Mouse (Mus musculus) myocyte (in vitro differentiated cells): ENCODE results near the gene Gnao1. TPM values are rescaled to one million over a fixed set of nuclear protein-coding genes. Genes with fewer than 3 reads are reported as not detected.

ENCODE experiments used
- H3K27me3 ChIP-seq: one replicate; pipeline ENCODE4 v1.6.1; 2011; ENCODE audit not compliant: control insufficient read depth, insufficient read depth, insufficient read length
- H3K36me3 ChIP-seq: one replicate; pipeline ENCODE4 v1.6.1; 2011; ENCODE audit not compliant: control insufficient read depth, insufficient read depth
- H3K4me2 ChIP-seq: one replicate; pipeline ENCODE4 v1.6.1; 2011; ENCODE audit warnings: low read depth, control low read depth
- H3K4me3 ChIP-seq: one replicate; pipeline ENCODE4 v1.5.1; 2011; ENCODE audit warnings: mild to moderate bottlenecking, control low read depth, moderate library complexity
- H3K79me2 ChIP-seq: one replicate; pipeline ENCODE4 v1.6.1; 2011; ENCODE audit not compliant: control insufficient read depth, insufficient read depth
- H3ac ChIP-seq: one replicate; pipeline ENCODE4 v1.6.1; 2011; ENCODE audit not compliant: control insufficient read depth, insufficient read length
- CEBPB ChIP-seq: IDR thresholded peaks from 2 replicates; pipeline ENCODE4 v1.6.1; 2011; ENCODE audit warnings: mild to moderate bottlenecking, moderate library complexity; ENCODE audit not compliant: poor library complexity, insufficient read depth, severe bottlenecking
- E2F4 ChIP-seq: IDR thresholded peaks from one replicate; pipeline ENCODE4 v1.6.1; 2011; ENCODE audit warnings: mild to moderate bottlenecking, control low read depth, moderate library complexity; ENCODE audit not compliant: insufficient read depth
- MAX ChIP-seq: IDR thresholded peaks from one replicate; pipeline ENCODE4 v1.6.1; 2011; ENCODE audit warnings: low read depth, mild to moderate bottlenecking, control low read depth
- MYOD1 ChIP-seq, 3 experiments: IDR thresholded peaks; one replicate each; pipeline ENCODE4 v1.6.1; 2011; ENCODE audit warnings: control low read depth in 2 of 3, low read depth in 2 of 3, mild to moderate bottlenecking in 2 of 3, moderate library complexity in 1 of 3; ENCODE audit not compliant: insufficient read length in 2 of 3, control insufficient read depth in 1 of 3
- MYOG ChIP-seq, 3 experiments: IDR thresholded peaks; one replicate each; pipeline ENCODE4 v1.6.1; 2011; ENCODE audit warnings: control low read depth in 2 of 3, low read depth in 2 of 3, mild to moderate bottlenecking in 2 of 3; ENCODE audit not compliant: insufficient read length in 2 of 3, control insufficient read depth in 1 of 3, insufficient read depth in 1 of 3
- POLR2A ChIP-seq: IDR thresholded peaks from one replicate; pipeline ENCODE4 v1.6.1; 2011; ENCODE audit warnings: low read depth, mild to moderate bottlenecking, control low read depth, moderate library complexity; ENCODE audit not compliant: insufficient read length
- POLR2AphosphoS2 ChIP-seq: IDR thresholded peaks from one replicate; pipeline ENCODE4 v1.6.1; 2011; ENCODE audit warnings: low read depth, control low read depth; ENCODE audit not compliant: insufficient read length
- REST ChIP-seq: IDR thresholded peaks from one replicate; pipeline ENCODE4 v1.6.1; 2011; ENCODE audit warnings: mild to moderate bottlenecking, control low read depth, moderate library complexity; ENCODE audit not compliant: insufficient read depth, insufficient read length
- SRF ChIP-seq: IDR thresholded peaks from one replicate; pipeline ENCODE4 v1.6.1; 2011; ENCODE audit warnings: low read depth; ENCODE audit not compliant: control insufficient read depth, insufficient read length
- TCF12 ChIP-seq: IDR thresholded peaks from one replicate; pipeline ENCODE4 v1.6.1; 2011; ENCODE audit warnings: mild to moderate bottlenecking, control low read depth; ENCODE audit not compliant: poor library complexity, insufficient read depth, severe bottlenecking
- TCF3 ChIP-seq: IDR thresholded peaks from one replicate; pipeline ENCODE4 v1.6.1; 2011; ENCODE audit warnings: low read depth, control low read depth; ENCODE audit not compliant: insufficient read length
- USF1 ChIP-seq: IDR thresholded peaks from one replicate; pipeline ENCODE4 v1.6.1; 2011; ENCODE audit warnings: low read depth, mild to moderate bottlenecking, control low read depth, moderate library complexity
- polyA plus RNA-seq: library from polyadenylated mRNA; unstranded; fragments of >200 nt; fragmentation: generic; extraction: Trizol; gene quantifications from one replicate; pipeline ENCODE4 v1.2.1, GENCODE M21; 2012; ENCODE audit warnings: missing spikeins

The Gnao1 gene
- polyA plus RNA-seq, 1 experiment = 31.8 TPM

GRCm38 (mm10) chr8:93881381-93881780, 71.6 kb downstream of the Gnao1 start:
- TF ChIP-seq MAX (no peak), MYOD1 (IDR thresholded peaks at IDR 0.05; ENCODE audit: control insufficient read depth in 1 of 3, insufficient read length in 2 of 3, low read depth in 2 of 3) (no peak), E2F4 (no peak), MYOG (IDR thresholded peaks at IDR 0.05; ENCODE audit: control insufficient read depth in 1 of 3, insufficient read depth in 1 of 3, insufficient read length in 2 of 3, low read depth in 2 of 3) (no peak), CEBPB (no peak), POLR2A (no peak), TCF12 (no peak)
- no peaks in the 10 kb centered on the region for H3K36me3 ChIP-seq
- H3K4me2 ChIP-seq = no peak overlapping the region
- H3K79me2 ChIP-seq = no peaks in the 10 kb centered on the region
- H3K27me3 ChIP-seq = no peaks in the 10 kb centered on the region
- no peak overlapping the region for H3K4me3 ChIP-seq
- H3ac ChIP-seq = no peak overlapping the region

- TF ChIP-seq MAX (no peak), TCF12 (no peak), POLR2A (no peak), REST (no peak), TCF3 (no peak)
- Histone ChIP-seq H3K79me2 (no peaks in the 10 kb centered on the region), H3K4me3 (no peak overlapping the region), H3K27me3 (no peaks in the 10 kb centered on the region), H3K4me2 (no peak overlapping the region), H3K36me3 (no peaks in the 10 kb centered on the region), H3ac (no peak overlapping the region)
These were observed 73.5 kb downstream of the Gnao1 start for GRCm38 (mm10) chr8:93883241-93883640.

- no peaks in the 10 kb centered on the region for H3K27me3 ChIP-seq
- H3K4me3 ChIP-seq = no peak overlapping the region
These were observed 74.0 kb downstream of the Gnao1 start for GRCm38 (mm10) chr8:93883771-93884170.

GRCm38 (mm10) chr8:93884316-93884715, 74.5 kb downstream of the Gnao1 start:
- no peaks in the 10 kb centered on the region for H3K27me3 ChIP-seq
- no peak overlapping the region for H3K4me3 ChIP-seq
- H3K4me2 ChIP-seq = no peak overlapping the region
- no peaks in the 10 kb centered on the region for H3K36me3 ChIP-seq
- no peaks in the 10 kb centered on the region for H3K79me2 ChIP-seq
- TF ChIP-seq USF1 (no peak), SRF (no peak), MYOG (IDR thresholded peaks at IDR 0.05; ENCODE audit: control insufficient read depth in 1 of 3, insufficient read depth in 1 of 3, insufficient read length in 2 of 3, low read depth in 2 of 3) (no peak), MAX (no peak), E2F4 (no peak), MYOD1 (IDR thresholded peaks at IDR 0.05; ENCODE audit: control insufficient read depth in 1 of 3, insufficient read length in 2 of 3, low read depth in 2 of 3) (no peak), REST (no peak), POLR2AphosphoS2 (no peak), POLR2A (no peak), TCF12 (no peak), CEBPB (no peak), TCF3 (no peak)
- no peak overlapping the region for H3ac ChIP-seq

More at GRCm38 (mm10) chr8:93883771-93884170, 74.0 kb downstream of the Gnao1 start:
- Histone ChIP-seq H3K79me2 (no peaks in the 10 kb centered on the region), H3K4me2 (no peak overlapping the region), H3K36me3 (no peaks in the 10 kb centered on the region), H3ac (no peak overlapping the region)
- TF ChIP-seq CEBPB (no peak), MYOD1 (IDR thresholded peaks at IDR 0.05; ENCODE audit: control insufficient read depth in 1 of 3, insufficient read length in 2 of 3, low read depth in 2 of 3) (no peak), MYOG (IDR thresholded peaks at IDR 0.05; ENCODE audit: control insufficient read depth in 1 of 3, insufficient read depth in 1 of 3, insufficient read length in 2 of 3, low read depth in 2 of 3) (no peak), TCF3 (no peak), POLR2AphosphoS2 (no peak), E2F4 (no peak), REST (no peak), USF1 (no peak), MAX (no peak), TCF12 (no peak)

GRCm38 (mm10) chr8:93886181-93886580, 76.4 kb downstream of the Gnao1 start:
- Histone ChIP-seq H3K4me2 (no peak overlapping the region), H3K36me3 (no peaks in the 10 kb centered on the region), H3K79me2 (no peaks in the 10 kb centered on the region), H3K4me3 (no peak overlapping the region), H3ac (no peak overlapping the region), H3K27me3 (no peaks in the 10 kb centered on the region)
- TF ChIP-seq TCF12 = no peak
- no peak for TF ChIP-seq REST
- TF ChIP-seq MYOG (IDR thresholded peaks at IDR 0.05; ENCODE audit: control insufficient read depth in 1 of 3, insufficient read depth in 1 of 3, insufficient read length in 2 of 3, low read depth in 2 of 3) = no peak
